Mouse (Mus musculus): Measurements from ENCODE around the gene Atf2.
A peak's percentile ranks its signal among the peaks of the same experiment; 100 is the strongest.

Gene Atf2

GRCm38 (mm10) chr2:73775683-73776310 is 116.6 kb downstream of the Atf2 start:
- no peak for DNase-seq (ENCODE audit: low read depth, low spot score)

- peak; percentile 88 for DNase-seq (ENCODE audit: low read depth, low spot score)
Observed at GRCm38 (mm10) chr2:73774786-73775682, 117.4 kb downstream of the Atf2 start, which contains the start of gene Chn1. Gene Chn1 (minus strand): TSS chr2:73775346.

- DNase-seq (ENCODE audit: low read depth, low spot score) = no peak
Observed at GRCm38 (mm10) chr2:73772945-73773344, 119.5 kb downstream of the Atf2 start.

- no peak for DNase-seq (ENCODE audit: low read depth, low spot score)
Observed at GRCm38 (mm10) chr2:73768669-73769068, 123.8 kb downstream of the Atf2 start.
